Mouse (Mus musculus) heart, embryonic 11.5 days (tissue): ENCODE results near the gene Rnf167. TPM values are rescaled to one million over a fixed set of nuclear protein-coding genes. Genes with fewer than 3 reads are reported as not detected.

ENCODE experiments used
- ATAC-seq: fragments of 200-750 bp; cut with Nextera tagmentation; replicated peaks from 2 replicates; pipeline ENCODE4 v1.8.0; 2017; ENCODE audit warnings: moderate library complexity; ENCODE audit not compliant: insufficient number of reproducible peaks, low FRiP score, low TSS enrichment
- H3K27ac ChIP-seq: fragments of 300-500 bp; sonication (generic); 2 replicates; pipeline ENCODE4 v1.5.1; 2014; ENCODE audit warnings: mild to moderate bottlenecking, low read depth, low read length
- H3K27me3 ChIP-seq: fragments of 300-500 bp; sonication (generic); 2 replicates; pipeline ENCODE4 v1.6.1; 2014; ENCODE audit warnings: mild to moderate bottlenecking, low read length, mixed read lengths; ENCODE audit not compliant: control insufficient read depth, insufficient read depth
- H3K36me3 ChIP-seq: fragments of 300-500 bp; sonication (generic); 2 replicates; pipeline ENCODE4 v1.6.1; 2014; ENCODE audit warnings: mild to moderate bottlenecking, low read length, moderate library complexity, mixed read lengths; ENCODE audit not compliant: control insufficient read depth, insufficient read depth
- H3K4me1 ChIP-seq: fragments of 300-500 bp; sonication (generic); 2 replicates; pipeline ENCODE4 v1.6.1; 2014; ENCODE audit warnings: low read length; ENCODE audit not compliant: control insufficient read depth, insufficient read depth
- H3K4me2 ChIP-seq: fragments of 300-500 bp; sonication (generic); 2 replicates; pipeline ENCODE4 v1.6.1; 2014; ENCODE audit warnings: mild to moderate bottlenecking, moderate library complexity
- H3K4me3 ChIP-seq: fragments of 300-500 bp; sonication (generic); 2 replicates; pipeline ENCODE4 v1.5.1; 2014; ENCODE audit warnings: low read depth, low read length
- H3K9ac ChIP-seq: fragments of 300-500 bp; sonication (generic); 2 replicates; pipeline ENCODE4 v1.6.1; 2014; ENCODE audit warnings: mild to moderate bottlenecking, low read depth, low read length, moderate library complexity
- H3K9me3 ChIP-seq: fragments of 300-500 bp; sonication (generic); replicated peaks from 2 replicates; pipeline ENCODE4 v1.6.1; 2016; ENCODE audit warnings: low read length; ENCODE audit not compliant: control insufficient read depth
- WGBS: fragments of 180-500 bp; shearing (Covaris S2); extraction: QIAGEN DNeasy Blood & Tissue Kit; methylation state at CpG from one replicate; pipeline ENCODE4 v1.1.7; 2014; ENCODE audit not compliant: insufficient replicate concordance; 5-methylcytosine and 5-hydroxymethylcytosine counted together
- polyA plus RNA-seq: library from polyadenylated mRNA; unstranded; fragments of >200 nt; fragmentation: Nextera tagmentation; extraction: Ambion mirVana; gene quantifications from 2 replicates; pipeline ENCODE4 v1.2.1, GENCODE M21; 2014

Rnf167 gene
- polyA plus RNA-seq, 1 experiment from 2014 or later, result 76.9 TPM

DNA sequence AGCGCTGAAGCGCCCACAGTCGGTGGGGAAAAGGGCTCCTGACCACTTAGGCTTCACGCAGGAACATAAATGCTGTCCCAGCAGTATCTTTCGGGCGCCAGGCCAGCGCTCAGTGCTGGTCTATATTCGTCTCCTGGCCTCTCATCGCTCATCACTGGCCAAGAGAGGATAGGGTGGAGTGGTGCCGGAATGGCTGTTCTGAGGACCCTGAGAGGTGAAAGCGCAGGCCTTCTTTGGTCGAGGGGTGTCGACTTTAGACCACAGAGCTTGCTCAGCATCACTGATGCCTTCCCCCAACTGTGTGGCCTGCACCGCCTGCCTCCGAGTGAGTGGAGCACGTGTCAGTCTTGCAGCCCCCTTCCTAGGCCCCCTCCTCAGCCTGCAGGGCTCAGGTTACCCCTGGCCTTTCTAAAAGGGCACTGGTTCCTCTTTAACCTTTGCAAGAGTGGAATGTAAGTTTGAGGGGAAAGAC lies 9.5 kb downstream of the Rnf167 start:
- Histone ChIP-seq H3K36me3 (peaks cover 11% of the 10 kb centered on the region), H3K27ac (peak overlapping the region; percentile 99), H3K4me3 (peak overlapping the region; percentile 100), H3K27me3 (no peaks in the 10 kb centered on the region), H3K9me3 (no peaks in the 10 kb centered on the region), H3K4me1 (peaks cover 39% of the 10 kb centered on the region), H3K4me2 (peak overlapping the region; percentile 82), H3K9ac (peak overlapping the region; percentile 100)
- no peak; the same call in 1 of the 2 replicates for ATAC-seq
- WGBS, result 2% methylated on average over 16 of the region's 16 CpGs

DNA sequence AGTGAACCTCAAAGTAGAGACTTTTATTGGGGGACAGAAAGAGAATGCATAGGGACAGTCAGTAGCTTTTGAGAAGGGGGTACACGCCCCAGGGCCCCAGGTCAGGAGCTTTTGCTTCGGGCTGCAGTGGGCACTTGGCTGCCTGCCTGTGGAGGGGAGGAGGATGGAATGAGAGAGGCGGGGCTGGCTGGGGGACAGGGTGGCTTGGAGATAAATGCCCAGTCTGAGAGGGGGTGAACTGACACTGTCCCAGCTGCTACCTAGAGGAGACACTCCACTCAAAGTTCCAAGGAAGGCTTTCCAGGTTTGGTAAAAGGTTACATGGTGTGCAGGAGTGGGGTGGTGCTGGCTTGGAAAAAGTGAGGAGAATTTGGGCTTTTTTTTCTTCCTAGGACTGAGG lies 9.9 kb downstream of the Rnf167 start, which contains the start of gene Eno3:
Eno3 (plus strand) TSS at position 239 of the 400 bp plus-strand sequence.
- Histone ChIP-seq H3K27ac (peak within 1 kb of the TSS; percentile 99), H3K27me3 (no peaks in the 10 kb centered on the region), H3K36me3 (peaks cover 10% of the 10 kb centered on the region), H3K9ac (peak within 1 kb of the TSS; percentile 100), H3K4me3 (peak within 1 kb of the TSS; percentile 100), H3K4me2 (peak within 1 kb of the TSS; percentile 82), H3K9me3 (no peaks in the 10 kb centered on the region), H3K4me1 (peaks cover 36% of the 10 kb centered on the region)
- ATAC-seq, result no peak
- 2% methylated on average over 3 of the region's 3 CpGs for WGBS

DNA sequence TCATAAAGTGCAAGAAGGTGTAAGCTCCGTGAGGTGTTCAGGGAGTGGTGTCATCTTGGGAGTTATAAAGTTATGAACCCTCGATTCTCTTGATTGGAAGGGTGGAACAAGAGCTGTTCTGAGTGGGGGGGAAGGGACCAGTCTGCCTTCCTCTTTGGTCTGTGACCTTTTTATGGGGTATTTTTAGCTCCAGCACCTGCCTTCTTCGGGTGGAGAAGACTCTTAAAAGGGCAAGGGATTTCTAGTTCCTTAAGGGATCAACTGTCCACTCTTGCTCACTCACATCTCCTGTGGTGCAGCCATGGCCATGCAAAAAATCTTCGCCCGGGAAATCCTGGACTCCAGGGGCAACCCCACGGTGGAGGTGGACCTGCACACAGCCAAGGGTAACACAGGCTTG lies 10.5 kb downstream of the Rnf167 start:
- peak overlapping the region; percentile 82 for H3K4me2 ChIP-seq
- H3K9me3 ChIP-seq, result no peaks in the 10 kb centered on the region
- peak overlapping the region; percentile 99 for H3K27ac ChIP-seq
- H3K4me3 ChIP-seq, result peak overlapping the region; percentile 100
- 32% methylated on average over 6 of the region's 6 CpGs for WGBS
- H3K27me3 ChIP-seq, result no peaks in the 10 kb centered on the region
- peak overlapping the region; percentile 100 for H3K9ac ChIP-seq
- peaks cover 8% of the 10 kb centered on the region for H3K36me3 ChIP-seq
- ATAC-seq, result no peak
- H3K4me1 ChIP-seq, result peaks cover 30% of the 10 kb centered on the region

DNA sequence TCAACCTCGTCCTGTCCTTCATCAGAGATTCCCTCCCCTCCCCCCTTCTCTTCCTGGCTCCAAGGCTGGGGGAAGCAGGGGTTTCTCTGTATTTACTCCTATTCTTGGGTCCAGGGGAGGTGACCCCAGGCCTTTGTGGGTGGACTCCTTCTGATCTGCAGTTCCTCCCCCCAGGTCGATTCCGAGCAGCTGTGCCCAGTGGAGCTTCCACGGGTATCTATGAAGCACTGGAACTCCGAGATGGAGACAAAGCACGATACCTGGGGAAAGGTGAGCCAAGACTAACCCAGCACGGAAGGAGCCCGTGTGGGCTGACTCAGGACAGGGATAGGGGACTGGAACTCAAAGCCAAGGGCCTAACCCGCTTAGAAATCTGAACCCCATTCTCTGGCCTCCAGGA lies 11.0 kb downstream of the Rnf167 start:
- peak overlapping the region; percentile 62 for H3K9ac ChIP-seq
- H3K4me2 ChIP-seq, result peak overlapping the region; percentile 82
- peak overlapping the region; percentile 99 for H3K27ac ChIP-seq
- 51% methylated on average over 9 of the region's 9 CpGs for WGBS
- H3K36me3 ChIP-seq, result peaks cover 9% of the 10 kb centered on the region
- no peaks in the 10 kb centered on the region for H3K27me3 ChIP-seq
- no peak for ATAC-seq
- peak overlapping the region; percentile 100 for H3K4me3 ChIP-seq
- H3K4me1 ChIP-seq, result peaks cover 27% of the 10 kb centered on the region
- H3K9me3 ChIP-seq, result no peaks in the 10 kb centered on the region

DNA sequence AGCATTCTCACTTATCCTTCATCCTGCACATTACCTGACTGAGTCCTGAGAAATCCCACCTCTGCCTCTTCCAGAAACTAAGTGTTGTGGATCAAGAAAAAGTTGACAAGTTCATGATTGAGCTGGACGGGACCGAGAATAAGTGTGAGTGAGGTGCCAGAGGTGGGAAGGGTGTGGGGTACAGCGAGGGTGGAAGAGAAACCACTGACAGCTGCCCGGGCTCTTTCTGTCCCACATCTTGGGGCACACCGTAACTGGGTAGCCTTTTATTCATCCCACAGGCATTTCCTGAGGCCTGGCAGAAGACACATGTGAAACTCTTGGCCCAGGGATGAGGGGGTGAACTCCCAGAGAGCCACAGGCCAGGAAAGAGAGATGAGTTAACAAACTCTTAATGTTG lies 11.5 kb downstream of the Rnf167 start:
- H3K9me3 ChIP-seq, result no peaks in the 10 kb centered on the region
- H3K4me3 ChIP-seq, result peak overlapping the region; percentile 100; the same call in 1 of the 2 replicates
- H3K4me1 ChIP-seq, result peaks cover 27% of the 10 kb centered on the region
- H3K36me3 ChIP-seq, result peaks cover 12% of the 10 kb centered on the region
- no peaks in the 10 kb centered on the region for H3K27me3 ChIP-seq
- peak overlapping the region; percentile 82 for H3K4me2 ChIP-seq
- no peak for ATAC-seq
- no peak overlapping the region for H3K27ac ChIP-seq
- H3K9ac ChIP-seq, result no peak overlapping the region; the same call in 1 of the 2 replicates
- WGBS, result 75% methylated on average over 5 of the region's 5 CpGs

DNA sequence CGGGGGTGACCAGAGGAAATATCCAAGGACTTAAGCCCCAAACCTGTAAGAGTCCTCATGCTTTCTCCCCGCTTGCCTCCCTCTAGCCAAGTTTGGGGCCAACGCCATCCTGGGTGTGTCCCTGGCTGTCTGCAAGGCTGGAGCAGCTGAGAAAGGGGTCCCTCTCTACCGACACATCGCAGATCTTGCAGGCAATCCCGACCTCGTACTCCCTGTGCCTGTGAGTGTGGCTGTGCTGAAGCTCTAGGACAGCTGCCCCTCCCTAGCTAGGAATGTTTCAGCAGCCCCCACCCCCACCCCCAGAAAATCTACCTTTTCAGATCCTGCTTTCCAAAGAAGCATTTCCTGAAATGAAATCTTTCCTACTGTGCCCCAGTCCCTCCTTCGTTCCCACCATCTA lies 11.9 kb downstream of the Rnf167 start:
- Histone ChIP-seq H3K4me1 (peaks cover 27% of the 10 kb centered on the region), H3K36me3 (peaks cover 15% of the 10 kb centered on the region), H3K27ac (no peak overlapping the region), H3K9ac (no peak overlapping the region), H3K27me3 (no peaks in the 10 kb centered on the region), H3K4me3 (no peak overlapping the region), H3K4me2 (peak overlapping the region; percentile 82; the same call in 1 of the 2 replicates), H3K9me3 (no peaks in the 10 kb centered on the region)
- ATAC-seq, result no peak
- 59% methylated on average over 8 of the region's 8 CpGs for WGBS

DNA sequence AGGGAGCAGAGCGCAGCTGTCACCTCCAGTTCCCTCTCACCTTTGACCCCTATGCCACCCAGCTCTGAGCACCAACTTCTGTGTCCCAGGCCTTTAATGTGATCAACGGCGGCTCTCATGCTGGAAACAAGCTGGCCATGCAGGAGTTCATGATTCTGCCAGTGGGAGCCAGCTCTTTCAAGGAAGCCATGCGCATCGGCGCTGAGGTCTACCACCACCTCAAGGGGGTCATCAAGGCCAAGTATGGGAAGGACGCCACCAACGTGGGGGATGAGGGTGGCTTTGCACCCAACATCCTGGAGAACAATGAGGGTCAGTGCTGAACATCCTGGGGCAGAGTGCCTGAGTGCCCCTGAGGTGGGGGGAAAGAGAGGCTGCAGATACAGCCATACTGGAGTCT lies 13.5 kb downstream of the Rnf167 start:
- Histone ChIP-seq H3K4me1 (peaks cover 27% of the 10 kb centered on the region), H3K4me2 (no peak overlapping the region), H3K27ac (no peak overlapping the region), H3K27me3 (no peaks in the 10 kb centered on the region), H3K9ac (no peak overlapping the region), H3K9me3 (no peaks in the 10 kb centered on the region), H3K36me3 (peaks cover 28% of the 10 kb centered on the region), H3K4me3 (no peak overlapping the region)
- WGBS, result 85% methylated on average over 8 of the region's 8 CpGs
- no peak for ATAC-seq

DNA sequence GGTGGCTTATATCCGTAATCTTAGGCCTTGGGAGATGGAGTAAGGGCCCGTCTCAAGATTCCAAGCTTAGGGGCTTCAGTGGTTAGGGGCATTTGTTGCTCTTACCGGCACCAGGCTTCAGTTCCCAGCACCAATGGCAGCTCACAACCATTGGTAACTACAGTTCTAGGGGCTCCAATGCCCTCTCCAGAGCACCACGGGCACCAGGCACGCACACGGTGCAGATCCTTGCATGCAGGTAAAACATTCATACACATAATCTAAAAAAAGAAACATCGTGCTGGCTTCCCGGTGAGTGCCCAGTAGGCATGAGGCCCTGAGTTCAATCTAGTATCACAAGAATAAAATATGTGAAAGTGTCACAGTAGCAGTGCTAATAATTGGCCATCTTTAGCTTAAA lies 16.1 kb downstream of the Rnf167 start:
- no peaks in the 10 kb centered on the region for H3K27me3 ChIP-seq
- no peaks in the 10 kb centered on the region for H3K9me3 ChIP-seq
- H3K36me3 ChIP-seq, result peaks cover 32% of the 10 kb centered on the region
- no peak for ATAC-seq
- no peak overlapping the region for H3K4me2 ChIP-seq
- H3K4me3 ChIP-seq, result no peak overlapping the region
- no peak overlapping the region for H3K27ac ChIP-seq
- no peak overlapping the region for H3K9ac ChIP-seq
- 87% methylated on average over 8 of the region's 8 CpGs for WGBS
- peaks cover 15% of the 10 kb centered on the region for H3K4me1 ChIP-seq

DNA sequence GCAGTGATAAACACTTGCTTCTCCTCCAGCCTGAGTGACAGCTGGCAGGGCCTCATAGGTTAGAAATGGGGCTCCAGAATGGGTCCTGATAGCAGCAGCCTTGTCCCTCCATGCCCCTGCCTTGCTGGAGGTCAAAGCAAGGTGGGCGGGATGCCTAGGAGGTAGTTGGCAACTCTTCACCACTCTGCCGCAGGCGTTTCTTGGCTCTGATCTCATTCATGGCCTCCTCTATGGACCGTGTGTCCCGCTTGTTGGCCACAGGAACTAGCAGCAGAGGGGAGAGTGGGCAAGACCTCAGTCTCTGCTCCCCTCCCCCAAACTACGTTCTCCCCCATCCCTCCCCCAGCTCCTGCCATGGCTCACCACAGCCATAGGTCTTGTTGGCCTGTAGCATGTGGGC lies 16.9 kb downstream of the Rnf167 start:
- Histone ChIP-seq H3K4me2 (no peak overlapping the region), H3K9me3 (no peaks in the 10 kb centered on the region), H3K27ac (no peak overlapping the region), H3K36me3 (peaks cover 32% of the 10 kb centered on the region), H3K4me1 (peaks cover 7% of the 10 kb centered on the region), H3K27me3 (no peaks in the 10 kb centered on the region), H3K4me3 (no peak overlapping the region), H3K9ac (no peak overlapping the region)
- WGBS, result 86% methylated on average over 6 of the region's 6 CpGs
- ATAC-seq, result no peak
